Mouse (Mus musculus) liver, embryonic 14.5 days (tissue): ENCODE measurements around the gene Pde10a.

ENCODE experiments used
- CTCF ChIP-seq: IDR thresholded peaks from 2 replicates; pipeline ENCODE4 v1.5.1; 2016; ENCODE audit warnings: antibody characterized with exemption, low read depth, control low read depth
- EP300 ChIP-seq: IDR thresholded peaks from 2 replicates; pipeline ENCODE4 v1.6.1; 2016; ENCODE audit warnings: antibody characterized with exemption, low read depth

DNA sequence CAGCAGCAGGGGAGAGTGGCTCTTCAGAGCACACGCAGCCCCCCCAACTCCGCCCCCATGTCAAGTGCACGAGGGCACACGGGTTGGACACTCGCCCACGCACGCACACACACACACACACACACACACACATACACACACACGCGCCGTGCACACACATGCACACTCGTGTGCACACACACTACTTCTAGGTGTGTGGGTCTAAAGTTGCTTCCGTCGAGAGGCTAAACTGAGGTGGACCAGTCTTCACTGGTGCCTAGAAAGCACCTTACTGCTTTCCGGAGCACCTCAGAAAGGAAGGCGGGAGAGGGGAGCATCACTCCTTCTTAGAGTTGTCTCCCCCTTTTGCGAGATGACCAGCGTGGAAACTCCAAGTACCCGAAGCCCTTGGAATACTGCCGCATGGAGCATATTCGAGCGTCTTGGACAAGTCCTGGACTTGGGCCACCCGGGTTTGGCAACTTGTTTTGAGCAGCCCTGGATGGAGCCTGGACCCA lies at the start of gene Pde10a:
- no peak for TF ChIP-seq CTCF
- TF ChIP-seq EP300 = no peak
